Mouse (Mus musculus): ENCODE measurements at regions not wholly inside any gene's neighbourhood (a gene's known extent, or its start where the extent isn't known, plus 50 kb on each side); places are given as distances from the start of the nearest gene placed in this dataset.

GRCm38 (mm10) chr13:48426816-48427215 lies 86.4 kb downstream of the Zfp169 start:
- no peak for DNase-seq (ENCODE audit: extremely low spot score in 1 of 2, low spot score in 1 of 2)

GRCm38 (mm10) chr13:48436659-48437345 lies 76.4 kb downstream of the Zfp169 start:
- DNase-seq (ENCODE audit: extremely low spot score in 1 of 2, low spot score in 1 of 2): no peak
